Mouse (Mus musculus) olfactory bulb, adult 2 months (tissue): Measurements from ENCODE around the gene App.

Experiments used
- CTCF ChIP-seq: fragments of 200-500 bp; IDR thresholded peaks from 2 replicates; pipeline ENCODE4 v1.5.1; 2012; ENCODE audit warnings: low read depth, mild to moderate bottlenecking, low read length, moderate library complexity; ENCODE audit not compliant: insufficient read depth
- POLR2A ChIP-seq: fragments of 200-500 bp; IDR thresholded peaks from 2 replicates; pipeline ENCODE4 v1.6.1; 2012; ENCODE audit warnings: mild to moderate bottlenecking, low read depth, low read length, moderate library complexity; ENCODE audit not compliant: insufficient read depth

DNA sequence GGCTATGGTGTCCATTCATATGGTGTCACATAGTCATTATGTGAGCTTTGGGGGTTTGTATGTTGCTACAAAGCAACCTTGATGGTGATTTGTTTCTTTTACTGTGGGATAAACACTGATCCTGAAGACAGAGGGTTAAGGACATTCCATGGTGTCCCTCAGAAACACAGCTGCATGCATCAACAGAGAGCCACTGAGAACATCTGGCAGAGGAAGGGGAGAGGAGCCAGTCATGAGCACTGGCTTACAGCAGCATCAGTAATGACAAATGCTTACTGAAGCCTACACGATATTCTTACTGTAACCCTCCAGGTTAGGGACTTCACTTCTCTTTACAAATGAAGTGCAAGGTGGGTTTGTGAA is 24.1 kb downstream of the App start:
- TF ChIP-seq POLR2A (no peak), CTCF (no peak)
